Mouse (Mus musculus): ENCODE data around the gene Polr2m. TPM values are rescaled to one million over a fixed set of nuclear protein-coding genes. Genes with fewer than 3 reads are reported as not detected.

Polr2m gene
- total RNA-seq, 2 experiments from 2014 or later = 258 to 261 TPM

DNA sequence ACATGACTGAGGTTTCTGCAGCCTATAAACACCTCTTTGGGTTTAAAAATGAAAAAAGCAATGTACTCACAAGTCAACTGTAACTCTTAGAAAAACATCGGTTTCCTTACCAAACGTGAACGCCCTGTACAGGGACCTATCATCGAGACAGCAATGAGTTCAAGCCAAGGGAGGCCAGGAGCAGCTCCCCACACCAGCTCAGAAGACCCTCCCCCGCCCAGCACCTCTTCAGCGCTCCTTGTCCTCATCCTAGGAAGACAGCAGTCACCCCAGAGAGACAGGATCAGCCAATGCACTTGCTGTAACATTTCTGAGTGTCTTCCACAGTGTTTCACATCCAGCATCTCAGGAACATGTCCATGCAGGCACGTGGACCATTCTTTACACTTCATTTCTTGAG is 7.1 kb downstream of the Polr2m start:
- intact Hi-C loops (cut with DNase I) = no loop called here
- DNase-seq = no peak

DNA sequence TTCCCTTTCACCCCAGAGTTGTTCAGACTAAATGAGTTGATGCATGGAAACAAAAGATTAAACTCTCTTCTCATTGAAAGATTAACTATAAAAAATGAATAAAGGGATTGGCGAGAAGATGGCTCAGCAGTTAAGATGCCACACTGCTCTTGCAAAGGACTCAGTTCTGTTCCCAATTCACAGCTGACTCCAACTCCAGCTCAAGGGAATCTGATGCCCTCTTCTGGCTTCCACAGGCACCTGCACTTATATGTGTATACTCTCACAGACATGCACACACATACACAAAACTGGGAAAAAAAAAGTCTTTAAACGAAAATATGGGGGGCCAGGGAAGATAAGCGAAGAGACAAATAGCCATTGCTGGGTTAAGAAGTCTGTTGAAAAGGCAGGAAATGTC is 9.1 kb downstream of the Polr2m start:
- intact Hi-C loops (cut with DNase I) = no loop called here
- DNase-seq = no peak

DNA sequence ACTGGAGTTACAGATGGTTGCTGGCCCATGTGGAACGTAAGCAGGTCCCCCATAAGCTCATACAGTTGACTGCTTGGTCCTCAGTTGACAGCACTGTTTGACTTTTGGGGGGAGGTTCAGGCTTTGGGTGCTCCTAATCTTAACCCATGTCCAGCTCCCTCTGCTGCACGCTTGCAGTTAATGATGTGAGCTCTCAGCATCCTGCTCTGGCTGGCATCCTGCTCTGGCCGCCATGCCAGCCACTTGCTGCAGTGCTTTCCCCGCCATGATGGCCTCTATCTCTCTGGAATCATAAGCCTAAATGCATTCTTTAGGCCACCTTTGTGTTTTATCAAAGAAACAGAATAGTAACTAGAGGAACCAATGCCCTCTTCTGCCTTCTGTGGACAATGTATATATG is 10.2 kb downstream of the Polr2m start:
- DNase-seq = no peak
- intact Hi-C loops (cut with DNase I) = no loop called here

DNA sequence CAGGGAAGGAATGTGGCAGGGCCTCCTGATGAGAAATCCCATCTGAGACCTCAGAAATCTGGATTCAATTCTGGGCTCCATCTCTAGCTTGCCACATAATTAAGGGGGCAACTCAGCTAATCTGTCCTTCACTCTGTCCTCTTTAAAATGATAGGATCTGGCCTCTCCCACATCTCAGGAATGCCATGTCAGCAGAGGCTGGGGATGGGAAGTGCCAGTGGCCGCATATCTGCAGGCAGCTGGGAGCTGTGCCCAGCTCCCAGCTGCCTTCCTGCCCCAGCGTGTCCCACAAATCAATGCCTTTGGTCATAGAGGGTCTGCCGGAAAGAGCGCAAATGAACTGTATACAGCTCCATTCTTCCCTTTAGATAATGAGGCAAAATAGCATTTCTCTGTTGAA is 18.3 kb downstream of the Polr2m start:
- no peak for DNase-seq
- intact Hi-C loops (cut with DNase I) = no loop called here

DNA sequence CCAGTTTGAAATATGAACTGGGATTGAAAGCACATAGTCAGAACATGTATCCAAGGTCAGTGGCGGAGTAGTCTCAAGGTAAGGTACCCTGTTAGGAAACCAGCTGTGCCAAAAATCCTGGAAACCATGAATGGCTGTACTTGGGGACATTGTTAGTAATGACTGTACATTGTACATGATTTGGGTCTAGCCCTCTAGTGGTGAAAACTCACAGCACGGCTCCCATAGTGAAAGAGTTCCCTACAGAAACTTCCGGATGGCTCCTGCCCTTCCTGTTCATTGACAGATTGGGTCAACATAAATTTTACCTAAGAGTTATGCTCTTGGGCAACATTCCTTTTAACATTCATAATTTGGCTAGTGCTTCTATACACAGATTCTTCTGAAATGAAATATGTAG is 19.6 kb downstream of the Polr2m start:
- peak in 1 of 2 experiments; percentile 49 for DNase-seq
- intact Hi-C loops (cut with DNase I) = no loop called here

DNA sequence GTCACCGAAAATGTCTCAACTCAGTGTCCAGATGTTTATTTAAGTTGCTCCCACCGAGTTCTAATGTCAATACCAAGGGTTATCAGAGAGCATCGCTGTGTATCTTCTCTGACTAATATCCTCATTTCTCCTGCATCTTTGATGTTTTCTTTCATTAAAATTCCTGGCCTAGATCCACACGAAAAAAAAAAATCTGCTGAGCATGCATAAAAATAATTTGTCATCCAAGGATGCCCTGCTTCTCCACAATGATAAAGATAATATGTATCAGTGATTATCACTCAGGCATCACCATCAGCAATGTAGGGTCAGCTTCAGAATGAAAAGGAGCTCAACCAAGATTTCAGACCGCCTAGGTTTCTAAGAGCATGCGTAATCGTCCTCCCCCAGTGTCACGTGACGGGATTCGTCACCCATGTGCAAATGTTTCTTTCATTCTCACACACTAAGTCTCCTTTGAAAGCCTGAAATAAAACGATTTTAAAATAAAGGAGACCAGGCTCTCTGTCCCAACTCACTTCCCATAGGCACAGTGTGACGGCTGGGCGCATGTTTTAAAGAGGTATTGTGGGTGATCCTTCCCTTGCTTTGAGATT is 22.6 kb downstream of the Polr2m start:
- intact Hi-C loops (cut with DNase I) = no loop called here
- DNase-seq = no peak

DNA sequence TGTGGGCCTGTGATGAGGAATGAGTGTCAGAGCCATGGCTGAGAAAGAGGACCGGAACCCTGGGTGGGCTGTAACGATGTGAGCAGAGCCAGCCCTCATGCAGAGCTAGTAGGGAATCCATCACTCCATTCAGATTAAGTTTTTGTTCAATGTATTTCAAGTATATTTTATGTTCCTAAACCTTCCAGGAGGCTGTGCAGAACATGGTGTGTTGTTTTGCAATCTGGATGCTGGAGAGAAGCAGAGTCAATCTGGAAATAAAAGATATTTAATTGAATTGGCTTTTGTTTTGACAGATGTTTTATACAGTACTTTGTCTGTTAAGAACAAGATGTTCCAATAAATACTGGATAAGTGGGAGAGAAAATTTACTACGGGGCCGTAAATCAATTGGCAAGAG is 29.0 kb downstream of the Polr2m start:
- no peak for DNase-seq
- intact Hi-C loops (cut with DNase I) = no loop called here

DNA sequence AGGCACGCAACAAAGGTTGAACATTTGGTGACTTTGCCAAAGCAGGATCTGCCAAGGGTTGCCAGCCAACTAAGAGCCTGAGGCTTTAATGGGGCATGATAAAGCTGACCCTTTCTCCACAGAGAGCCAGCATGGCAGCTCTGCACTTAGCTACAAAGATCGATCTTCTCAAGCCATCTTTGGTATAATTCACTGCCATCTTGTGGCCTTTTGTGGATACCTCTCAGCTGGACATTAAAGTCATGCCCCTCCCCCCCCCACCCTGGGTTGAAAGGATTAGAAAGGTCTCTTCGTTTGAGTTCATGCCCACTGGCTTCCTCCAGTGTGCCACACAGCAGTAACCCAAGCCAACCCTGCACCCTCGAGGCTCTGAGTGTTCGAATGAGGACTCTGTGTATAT is 31.8 kb downstream of the Polr2m start:
- intact Hi-C loops (cut with DNase I) = no loop called here
- DNase-seq = no peak

DNA sequence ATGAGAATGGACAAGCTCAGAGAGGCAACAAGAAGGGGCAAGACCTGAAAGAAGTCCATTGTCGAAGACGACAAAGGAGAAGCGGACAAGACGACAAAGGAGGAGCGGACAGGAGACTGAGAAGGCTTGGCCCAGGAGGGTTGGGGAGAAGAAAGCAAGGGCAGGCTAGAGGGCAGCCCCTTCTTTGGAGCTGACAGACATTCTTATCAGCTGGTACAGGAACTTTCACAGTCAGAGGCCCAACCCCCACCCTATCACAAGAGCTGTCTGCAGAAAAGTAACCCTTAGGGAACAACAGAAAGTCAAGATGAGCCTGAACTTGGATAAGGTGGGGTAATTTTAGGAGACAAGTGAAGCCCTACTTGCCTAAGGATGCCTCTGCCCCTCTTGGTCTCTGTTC is 32.4 kb downstream of the Polr2m start:
- DNase-seq = no peak
- intact Hi-C loops (cut with DNase I) = no loop called here

DNA sequence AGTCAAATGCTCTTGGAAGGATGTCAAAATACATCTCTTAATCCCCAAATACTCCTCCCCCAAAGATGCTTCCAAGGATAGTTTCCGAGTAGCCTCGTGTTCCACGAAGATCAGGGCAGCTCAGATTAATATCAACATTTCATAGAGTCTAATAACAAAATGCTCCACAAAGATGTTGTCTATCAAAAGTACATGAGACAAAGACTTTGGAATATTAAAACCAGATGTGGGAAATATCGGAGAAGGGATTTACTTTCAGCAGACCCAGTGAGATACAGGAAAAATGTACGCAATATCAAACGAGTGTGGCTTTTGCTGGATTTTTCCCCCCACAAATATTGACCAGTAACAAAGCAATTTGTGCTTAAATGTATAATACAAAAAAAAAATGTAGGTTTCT is 35.1 kb downstream of the Polr2m start:
- intact Hi-C loops (cut with DNase I) = no loop called here
- no peak for DNase-seq

DNA sequence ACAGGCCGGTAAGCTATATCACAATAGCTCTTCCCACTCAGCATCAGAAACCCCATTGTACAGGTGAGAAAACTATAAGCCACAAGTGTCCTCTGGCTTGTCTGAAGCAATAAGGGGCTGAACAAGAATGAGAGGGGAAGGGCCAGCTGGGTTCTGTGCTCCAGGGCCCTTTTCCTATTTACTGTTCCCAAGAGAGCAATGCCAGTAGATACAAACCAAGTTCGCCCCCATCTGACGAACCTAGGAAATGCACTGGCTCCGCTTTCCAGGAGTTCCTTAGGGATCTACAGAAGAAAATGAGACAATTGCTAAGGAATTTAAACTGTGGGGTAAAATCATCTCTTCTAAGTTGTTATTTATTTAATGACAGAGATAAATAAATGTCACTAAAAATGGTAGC is 38.2 kb downstream of the Polr2m start:
- DNase-seq = peak; percentile 74 to 86
- intact Hi-C loops (cut with DNase I) = loop anchor here (1.0 to 10.0 kb wide), 2 partner anchors 88 to 233 kb away; partner anchors contain the start of gene Aldh1a2

DNA sequence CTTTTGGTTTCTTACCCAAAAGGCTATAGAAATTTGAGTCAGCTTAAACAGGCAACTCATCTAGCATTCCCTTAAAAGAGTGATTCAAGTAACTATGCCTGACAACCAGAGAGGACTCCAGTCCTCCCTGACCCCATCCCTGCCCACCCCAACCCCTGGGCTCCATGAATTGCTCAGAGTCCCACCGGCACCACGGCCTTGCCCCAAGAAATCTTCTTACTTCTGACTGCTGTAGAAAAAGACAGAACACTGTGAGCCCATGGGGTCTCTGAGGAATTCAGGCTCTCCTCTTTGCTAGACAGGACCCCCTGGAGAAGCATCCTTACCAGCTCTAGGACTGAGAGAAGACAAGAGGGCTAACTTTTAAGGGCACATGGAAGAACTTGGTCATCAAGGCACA is 40.4 kb downstream of the Polr2m start:
- intact Hi-C loops (cut with DNase I) = loop anchor here (10.0 kb wide), 1 partner anchor 231 kb away; the partner anchor contains the start of gene Aldh1a2
- DNase-seq = no peak

DNA sequence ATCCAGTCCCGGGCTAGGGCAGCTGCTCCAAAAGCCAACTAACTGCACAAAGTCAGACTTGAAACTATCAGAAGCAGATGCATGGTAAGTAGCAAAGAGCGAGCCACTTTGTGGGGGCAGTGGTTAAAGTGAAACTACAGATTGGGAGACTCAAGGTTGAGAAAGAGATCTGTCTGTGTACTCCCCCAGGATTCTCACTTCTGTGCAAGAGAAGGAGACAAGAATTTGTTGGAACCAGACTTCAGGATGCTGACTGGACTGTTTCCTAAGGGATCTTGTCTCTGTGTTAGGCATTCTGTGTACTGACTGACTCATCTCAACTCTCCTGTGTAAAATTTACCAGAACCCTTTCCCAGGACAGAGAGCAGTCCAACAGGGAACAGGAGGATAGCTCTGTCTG is 47.6 kb downstream of the Polr2m start:
- intact Hi-C loops (cut with DNase I) = no loop called here
- DNase-seq = no peak

Other genes with a start within 250 kb of the Polr2m start
- gene Myzap, start 106.4 kb upstream of the Polr2m start, total RNA-seq (2021) = 100 to 1,000 TPM; 341 to 359 TPM

All from heart, postnatal 14 days (tissue).